Mouse (Mus musculus): ENCODE results near the gene Pafah1b3. TPM values are rescaled to one million over a fixed set of nuclear protein-coding genes. Genes with fewer than 3 reads are reported as not detected.
A peak's percentile ranks its signal among the peaks of the same experiment; 100 is the strongest.
"Not testable (repeated sequence)": the region's sequence is repeated elsewhere in the genome, so short reads cannot be mapped to it uniquely, and the experiment has no call there.

The Pafah1b3 gene
- 288 and 295 TPM in 2 replicates for polyA plus RNA-seq (2016; fragmentation: Nextera tagmentation; extraction: Ambion mirVana)

- peaks cover 19% of the 10 kb centered on the region for H3K4me1 ChIP-seq (replicated peaks)
- H3K4me3 ChIP-seq (replicated peaks) = peak within 1 kb of the TSS; percentile 87
- no peaks in the 10 kb centered on the region for H3K9me3 ChIP-seq
- peak within 1 kb of the TSS; percentile 91 for H3K9ac ChIP-seq (replicated peaks)
- H3K4me2 ChIP-seq = peak within 1 kb of the TSS; percentile 79
- peak; percentile 93 for ATAC-seq (ENCODE audit: insufficient number of reproducible peaks, insufficient read depth, low FRiP score, low TSS enrichment, low read depth)
- peak within 1 kb of the TSS; percentile 97 for H3K27ac ChIP-seq
- peaks cover 37% of the 10 kb centered on the region for H3K36me3 ChIP-seq
- H3K27me3 ChIP-seq = no peaks in the 10 kb centered on the region
- under 1% methylated on average over 52 of the region's 52 CpGs for WGBS
Observed at GRCm38 (mm10) chr7:25297454-25298325, at the start of gene Pafah1b3. Gene Pafah1b3, minus strand, starts transcription at chr7:25297986.

GRCm38 (mm10) chr7:25341000-25341784 lies 43.4 kb upstream of the Pafah1b3 start:
- no peaks in the 10 kb centered on the region for H3K27me3 ChIP-seq
- no peak overlapping the region for H3K4me2 ChIP-seq
- H3K9ac ChIP-seq (replicated peaks) = no peak overlapping the region
- 0 out of 2 replicates have a peak, but pooled peaks cover 4% of the 10 kb centered on the region for H3K9me3 ChIP-seq
- H3K36me3 ChIP-seq = peaks cover 93% of the 10 kb centered on the region
- WGBS = 82% methylated on average over 20 of the region's 20 CpGs
- ATAC-seq (ENCODE audit: insufficient number of reproducible peaks, insufficient read depth, low FRiP score, low TSS enrichment, low read depth) = no peak
- H3K4me3 ChIP-seq (replicated peaks) = no peak overlapping the region
- H3K4me1 ChIP-seq (replicated peaks) = no peaks in the 10 kb centered on the region
- no peak overlapping the region for H3K27ac ChIP-seq

GRCm38 (mm10) chr7:25339329-25339728 lies 41.5 kb upstream of the Pafah1b3 start:
- H3K36me3 ChIP-seq = peaks cover 94% of the 10 kb centered on the region
- no peaks in the 10 kb centered on the region for H3K4me1 ChIP-seq (replicated peaks)
- H3K9ac ChIP-seq (replicated peaks) = no peak overlapping the region
- 91% methylated on average over 9 of the region's 9 CpGs for WGBS
- ATAC-seq (ENCODE audit: insufficient number of reproducible peaks, insufficient read depth, low FRiP score, low TSS enrichment, low read depth) = no peak
- 0 out of 2 replicates have a peak, but pooled peaks cover 4% of the 10 kb centered on the region for H3K9me3 ChIP-seq
- H3K27me3 ChIP-seq = no peaks in the 10 kb centered on the region
- H3K27ac ChIP-seq = no peak overlapping the region
- H3K4me2 ChIP-seq = no peak overlapping the region
- no peak overlapping the region for H3K4me3 ChIP-seq (replicated peaks)

GRCm38 (mm10) chr7:25334472-25334871 lies 36.7 kb upstream of the Pafah1b3 start:
- ATAC-seq (ENCODE audit: insufficient number of reproducible peaks, insufficient read depth, low FRiP score, low TSS enrichment, low read depth) = no peak
- no peaks in the 10 kb centered on the region for H3K4me1 ChIP-seq (replicated peaks)
- no peak overlapping the region for H3K4me3 ChIP-seq (replicated peaks)
- H3K9ac ChIP-seq (replicated peaks) = no peak overlapping the region
- no peak overlapping the region for H3K27ac ChIP-seq
- WGBS = 90% methylated on average over 12 of the region's 12 CpGs
- H3K9me3 ChIP-seq = 0 out of 2 replicates have a peak, but pooled peaks cover 4% of the 10 kb centered on the region
- H3K4me2 ChIP-seq = no peak overlapping the region
- H3K36me3 ChIP-seq = peaks cover 90% of the 10 kb centered on the region
- no peaks in the 10 kb centered on the region for H3K27me3 ChIP-seq

- Histone ChIP-seq H3K9me3 (0 out of 2 replicates have a peak, but pooled peaks cover 4% of the 10 kb centered on the region), H3K27me3 (no peaks in the 10 kb centered on the region), H3K36me3 (peaks cover 91% of the 10 kb centered on the region), H3K4me3 (replicated peaks) (no peak overlapping the region), H3K9ac (replicated peaks) (no peak overlapping the region), H3K4me2 (no peak overlapping the region), H3K27ac (no peak overlapping the region), H3K4me1 (replicated peaks) (no peaks in the 10 kb centered on the region)
- peak; percentile 50 for ATAC-seq (ENCODE audit: insufficient number of reproducible peaks, insufficient read depth, low FRiP score, low TSS enrichment, low read depth)
- WGBS = 45% methylated on average over 16 of the region's 16 CpGs
Observed at GRCm38 (mm10) chr7:25333596-25334307, 36.0 kb upstream of the Pafah1b3 start.

GRCm38 (mm10) chr7:25326233-25326632 lies 28.4 kb upstream of the Pafah1b3 start:
- ATAC-seq (ENCODE audit: insufficient number of reproducible peaks, insufficient read depth, low FRiP score, low TSS enrichment, low read depth) = no peak
- no peak overlapping the region for H3K27ac ChIP-seq
- WGBS = 89% methylated on average over 8 of the region's 8 CpGs
- H3K36me3 ChIP-seq = peaks cover 52% of the 10 kb centered on the region
- H3K9me3 ChIP-seq = no peaks in the 10 kb centered on the region
- H3K9ac ChIP-seq (replicated peaks) = no peak overlapping the region
- peaks cover 14% of the 10 kb centered on the region for H3K4me1 ChIP-seq (replicated peaks)
- H3K4me3 ChIP-seq (replicated peaks) = no peak overlapping the region
- no peak overlapping the region for H3K4me2 ChIP-seq
- H3K27me3 ChIP-seq = no peaks in the 10 kb centered on the region

GRCm38 (mm10) chr7:25325431-25325830 lies 27.6 kb upstream of the Pafah1b3 start:
- H3K4me2 ChIP-seq; H3K27ac ChIP-seq; H3K9ac ChIP-seq (replicated peaks); H3K4me3 ChIP-seq (replicated peaks); H3K9me3 ChIP-seq; H3K27me3 ChIP-seq; ATAC-seq (ENCODE audit: insufficient number of reproducible peaks, insufficient read depth, low FRiP score, low TSS enrichment, low read depth): not testable (repeated sequence)
- H3K36me3 ChIP-seq = peaks cover 44% of the 10 kb centered on the region
- 96% methylated on average over 6 of the region's 6 CpGs for WGBS
- peaks cover 16% of the 10 kb centered on the region for H3K4me1 ChIP-seq (replicated peaks)

- peak overlapping the region; percentile 53 for H3K27ac ChIP-seq
- ATAC-seq (ENCODE audit: insufficient number of reproducible peaks, insufficient read depth, low FRiP score, low TSS enrichment, low read depth) = no peak
- 85% methylated on average over 2 of the region's 2 CpGs for WGBS
- no peaks in the 10 kb centered on the region for H3K9me3 ChIP-seq
- H3K4me2 ChIP-seq = no peak overlapping the region
- peaks cover 22% of the 10 kb centered on the region; the same call in 1 of the 2 replicates for H3K36me3 ChIP-seq
- H3K27me3 ChIP-seq = no peaks in the 10 kb centered on the region
- H3K4me3 ChIP-seq (replicated peaks) = no peak overlapping the region
- no peak overlapping the region for H3K9ac ChIP-seq (replicated peaks)
- H3K4me1 ChIP-seq (replicated peaks) = peaks cover 16% of the 10 kb centered on the region
Observed at GRCm38 (mm10) chr7:25323219-25323618, 25.4 kb upstream of the Pafah1b3 start.

- Histone ChIP-seq H3K4me3 (replicated peaks) (peak overlapping the region; percentile 29), H3K9ac (replicated peaks) (peak overlapping the region; percentile 50)
- ATAC-seq (ENCODE audit: insufficient number of reproducible peaks, insufficient read depth, low FRiP score, low TSS enrichment, low read depth) = peak; percentile 87
Observed at GRCm38 (mm10) chr7:25322058-25322484, 24.3 kb upstream of the Pafah1b3 start.

GRCm38 (mm10) chr7:25317446-25317999 lies 19.7 kb upstream of the Pafah1b3 start:
- WGBS = 13% methylated on average over 21 of the region's 21 CpGs
- peak overlapping the region; percentile 98 for H3K4me2 ChIP-seq
- peak overlapping the region; percentile 81 for H3K27ac ChIP-seq
- ATAC-seq (ENCODE audit: insufficient number of reproducible peaks, insufficient read depth, low FRiP score, low TSS enrichment, low read depth) = no peak
- peaks cover 33% of the 10 kb centered on the region for H3K4me1 ChIP-seq (replicated peaks)
- H3K36me3 ChIP-seq = no peaks in the 10 kb centered on the region; the same call in 1 of the 2 replicates
- no peaks in the 10 kb centered on the region for H3K9me3 ChIP-seq
- H3K4me3 ChIP-seq (replicated peaks) = peak overlapping the region; percentile 65
- peak overlapping the region; percentile 84 for H3K9ac ChIP-seq (replicated peaks)
- peaks cover 35% of the 10 kb centered on the region for H3K27me3 ChIP-seq

More at GRCm38 (mm10) chr7:25322058-25322484, 24.3 kb upstream of the Pafah1b3 start:
- Histone ChIP-seq H3K27me3 (no peaks in the 10 kb centered on the region), H3K4me2 (peak overlapping the region; percentile 49), H3K9me3 (no peaks in the 10 kb centered on the region), H3K4me1 (replicated peaks) (peaks cover 24% of the 10 kb centered on the region), H3K36me3 (peaks cover 12% of the 10 kb centered on the region; the same call in 1 of the 2 replicates), H3K27ac (peak overlapping the region; percentile 97)
- 2% methylated on average over 6 of the region's 6 CpGs for WGBS

Data from limb, embryonic 12.5 days (tissue).